Mouse (Mus musculus): ENCODE measurements at regions not wholly inside any gene's neighbourhood (a gene's known extent, or its start where the extent isn't known, plus 50 kb on each side); places are given as distances from the start of the nearest gene placed in this dataset.
A peak's percentile ranks its signal among the peaks of the same experiment; 100 is the strongest.

GRCm38 (mm10) chr10:44901203-44901602 is 165.8 kb upstream of the Prep start:
- Histone ChIP-seq H3K4me1 (replicated peaks; ENCODE audit: control insufficient read depth, insufficient read depth, low read length) (no peaks in the 10 kb centered on the region), H3K36me3 (ENCODE audit: control insufficient read depth, insufficient read depth, low read length) (no peaks in the 10 kb centered on the region), H3K4me2 (ENCODE audit: low read depth, low read length) (no peak overlapping the region), H3K4me3 (ENCODE audit: low read length) (no peak overlapping the region), H3K27ac (ENCODE audit: low read length) (no peak overlapping the region), H3K27me3 (ENCODE audit: control insufficient read depth, insufficient read depth, low read depth, low read length) (no peaks in the 10 kb centered on the region), H3K9me3 (ENCODE audit: control insufficient read depth, low read length) (no peaks in the 10 kb centered on the region), H3K9ac (ENCODE audit: low read length) (no peak overlapping the region)
- no peak for ATAC-seq (ENCODE audit: low read depth)
- WGBS = 70% methylated on average over 2 of the region's 2 CpGs

GRCm38 (mm10) chr10:44892124-44892523 is 174.9 kb upstream of the Prep start:
- Histone ChIP-seq H3K4me3 (ENCODE audit: low read length) (no peak overlapping the region), H3K4me2 (ENCODE audit: low read depth, low read length) (no peak overlapping the region), H3K27me3 (ENCODE audit: control insufficient read depth, insufficient read depth, low read depth, low read length) (no peaks in the 10 kb centered on the region), H3K9ac (ENCODE audit: low read length) (no peak overlapping the region), H3K27ac (ENCODE audit: low read length) (no peak overlapping the region), H3K36me3 (ENCODE audit: control insufficient read depth, insufficient read depth, low read length) (no peaks in the 10 kb centered on the region), H3K4me1 (replicated peaks; ENCODE audit: control insufficient read depth, insufficient read depth, low read length) (0 out of 2 replicates have a peak, but pooled peaks cover 2% of the 10 kb centered on the region), H3K9me3 (ENCODE audit: control insufficient read depth, low read length) (no peaks in the 10 kb centered on the region)
- 45% methylated on average over 6 of the region's 6 CpGs for WGBS
- no peak for ATAC-seq (ENCODE audit: low read depth)

GRCm38 (mm10) chr10:44887081-44887683 is 179.8 kb upstream of the Prep start:
- no peak for ATAC-seq (ENCODE audit: low read depth)
- Histone ChIP-seq H3K27ac (ENCODE audit: low read length) (no peak overlapping the region), H3K4me1 (replicated peaks; ENCODE audit: control insufficient read depth, insufficient read depth, low read length) (0 out of 2 replicates have a peak, but pooled peaks cover 5% of the 10 kb centered on the region), H3K36me3 (ENCODE audit: control insufficient read depth, insufficient read depth, low read length) (no peaks in the 10 kb centered on the region), H3K4me3 (ENCODE audit: low read length) (no peak overlapping the region), H3K9me3 (ENCODE audit: control insufficient read depth, low read length) (no peaks in the 10 kb centered on the region), H3K27me3 (ENCODE audit: control insufficient read depth, insufficient read depth, low read depth, low read length) (no peaks in the 10 kb centered on the region), H3K9ac (ENCODE audit: low read length) (no peak overlapping the region), H3K4me2 (ENCODE audit: low read depth, low read length) (no peak overlapping the region)
- WGBS = 44% methylated on average over 14 of the region's 14 CpGs

- no peak for ATAC-seq (ENCODE audit: low read depth)
- H3K27me3 ChIP-seq (ENCODE audit: control insufficient read depth, insufficient read depth, low read depth, low read length) = no peaks in the 10 kb centered on the region
Observed at GRCm38 (mm10) chr10:44881967-44882366, 185.0 kb upstream of the Prep start.

GRCm38 (mm10) chr10:44877076-44877663 is 189.8 kb upstream of the Prep start:
- H3K27ac ChIP-seq (ENCODE audit: low read length) = no peak overlapping the region
- H3K4me2 ChIP-seq (ENCODE audit: low read depth, low read length) = no peak overlapping the region
- no peaks in the 10 kb centered on the region for H3K4me1 ChIP-seq (replicated peaks; ENCODE audit: control insufficient read depth, insufficient read depth, low read length)
- H3K9ac ChIP-seq (ENCODE audit: low read length) = no peak overlapping the region
- ATAC-seq (ENCODE audit: low read depth) = no peak
- H3K27me3 ChIP-seq (ENCODE audit: control insufficient read depth, insufficient read depth, low read depth, low read length) = no peaks in the 10 kb centered on the region
- H3K9me3 ChIP-seq (ENCODE audit: control insufficient read depth, low read length) = no peaks in the 10 kb centered on the region
- H3K4me3 ChIP-seq (ENCODE audit: low read length) = no peak overlapping the region
- 82% methylated on average over 9 of the region's 9 CpGs for WGBS
- H3K36me3 ChIP-seq (ENCODE audit: control insufficient read depth, insufficient read depth, low read length) = no peaks in the 10 kb centered on the region

More at GRCm38 (mm10) chr10:44881967-44882366, 185.0 kb upstream of the Prep start:
- H3K36me3 ChIP-seq (ENCODE audit: control insufficient read depth, insufficient read depth, low read length) = no peaks in the 10 kb centered on the region
- no peak overlapping the region for H3K27ac ChIP-seq (ENCODE audit: low read length)
- 78% methylated on average over 2 of the region's 2 CpGs for WGBS
- H3K9ac ChIP-seq (ENCODE audit: low read length) = no peak overlapping the region
- H3K9me3 ChIP-seq (ENCODE audit: control insufficient read depth, low read length) = no peaks in the 10 kb centered on the region
- no peak overlapping the region for H3K4me3 ChIP-seq (ENCODE audit: low read length)
- H3K4me2 ChIP-seq (ENCODE audit: low read depth, low read length) = no peak overlapping the region
- H3K4me1 ChIP-seq (replicated peaks; ENCODE audit: control insufficient read depth, insufficient read depth, low read length) = 0 out of 2 replicates have a peak, but pooled peaks cover 1% of the 10 kb centered on the region

- Histone ChIP-seq H3K9ac (ENCODE audit: low read length) (no peak overlapping the region), H3K4me2 (ENCODE audit: low read depth, low read length) (no peak overlapping the region), H3K36me3 (ENCODE audit: control insufficient read depth, insufficient read depth, low read length) (no peaks in the 10 kb centered on the region), H3K4me3 (ENCODE audit: low read length) (no peak overlapping the region), H3K9me3 (ENCODE audit: control insufficient read depth, low read length) (no peaks in the 10 kb centered on the region), H3K27me3 (ENCODE audit: control insufficient read depth, insufficient read depth, low read depth, low read length) (no peaks in the 10 kb centered on the region), H3K4me1 (replicated peaks; ENCODE audit: control insufficient read depth, insufficient read depth, low read length) (no peaks in the 10 kb centered on the region), H3K27ac (ENCODE audit: low read length) (no peak overlapping the region)
- 81% methylated on average over 5 of the region's 5 CpGs for WGBS
- no peak for ATAC-seq (ENCODE audit: low read depth)
Observed at GRCm38 (mm10) chr10:44873642-44874285, 193.2 kb upstream of the Prep start.

GRCm38 (mm10) chr10:44864191-44864747 is 202.7 kb upstream of the Prep start:
- no peaks in the 10 kb centered on the region for H3K27me3 ChIP-seq (ENCODE audit: control insufficient read depth, insufficient read depth, low read depth, low read length)
- H3K9ac ChIP-seq (ENCODE audit: low read length) = no peak overlapping the region
- H3K4me1 ChIP-seq (replicated peaks; ENCODE audit: control insufficient read depth, insufficient read depth, low read length) = peaks cover 4% of the 10 kb centered on the region
- H3K4me2 ChIP-seq (ENCODE audit: low read depth, low read length) = no peak overlapping the region
- WGBS = 79% methylated on average over 1 of the region's 1 CpGs
- no peaks in the 10 kb centered on the region for H3K9me3 ChIP-seq (ENCODE audit: control insufficient read depth, low read length)
- H3K27ac ChIP-seq (ENCODE audit: low read length) = no peak overlapping the region
- no peaks in the 10 kb centered on the region for H3K36me3 ChIP-seq (ENCODE audit: control insufficient read depth, insufficient read depth, low read length)
- no peak for ATAC-seq (ENCODE audit: low read depth)
- no peak overlapping the region for H3K4me3 ChIP-seq (ENCODE audit: low read length)

GRCm38 (mm10) chr10:44862360-44862674 is 204.7 kb upstream of the Prep start:
- WGBS = 63% methylated on average over 8 of the region's 8 CpGs
- H3K4me2 ChIP-seq (ENCODE audit: low read depth, low read length) = no peak overlapping the region
- H3K4me1 ChIP-seq (replicated peaks; ENCODE audit: control insufficient read depth, insufficient read depth, low read length) = peaks cover 4% of the 10 kb centered on the region
- no peaks in the 10 kb centered on the region for H3K27me3 ChIP-seq (ENCODE audit: control insufficient read depth, insufficient read depth, low read depth, low read length)
- no peak overlapping the region for H3K9ac ChIP-seq (ENCODE audit: low read length)
- no peaks in the 10 kb centered on the region for H3K9me3 ChIP-seq (ENCODE audit: control insufficient read depth, low read length)
- H3K36me3 ChIP-seq (ENCODE audit: control insufficient read depth, insufficient read depth, low read length) = no peaks in the 10 kb centered on the region
- no peak overlapping the region for H3K4me3 ChIP-seq (ENCODE audit: low read length)
- peak overlapping the region; percentile 65 for H3K27ac ChIP-seq (ENCODE audit: low read length)
- ATAC-seq (ENCODE audit: low read depth) = no peak

- H3K4me2 ChIP-seq (ENCODE audit: low read depth, low read length) = no peak overlapping the region
- H3K36me3 ChIP-seq (ENCODE audit: control insufficient read depth, insufficient read depth, low read length) = no peaks in the 10 kb centered on the region
- H3K27me3 ChIP-seq (ENCODE audit: control insufficient read depth, insufficient read depth, low read depth, low read length) = no peaks in the 10 kb centered on the region
- H3K4me3 ChIP-seq (ENCODE audit: low read length) = no peak overlapping the region
- no peak overlapping the region for H3K9ac ChIP-seq (ENCODE audit: low read length)
- ATAC-seq (ENCODE audit: low read depth) = peak; percentile 89
- 34% methylated on average over 10 of the region's 10 CpGs for WGBS
- H3K27ac ChIP-seq (ENCODE audit: low read length) = peak overlapping the region; percentile 65
- H3K9me3 ChIP-seq (ENCODE audit: control insufficient read depth, low read length) = no peaks in the 10 kb centered on the region
- H3K4me1 ChIP-seq (replicated peaks; ENCODE audit: control insufficient read depth, insufficient read depth, low read length) = peaks cover 4% of the 10 kb centered on the region
Observed at GRCm38 (mm10) chr10:44861671-44862359, 205.2 kb upstream of the Prep start.

Measured in lung, embryonic 16.5 days (tissue).